Mouse (Mus musculus) cerebellum, adult 2 months (tissue): ENCODE results near the gene Tent4b. TPM values are rescaled to one million over a fixed set of nuclear protein-coding genes. Genes with fewer than 3 reads are reported as not detected.

Experiments used
- DNase-seq, 2 experiments: peaks; one replicate each; pipeline ENCODE4 v3.0.0; 2021
- H3K27ac ChIP-seq: fragments of 200-500 bp; 2 replicates; pipeline ENCODE4 v1.5.1; 2012; ENCODE audit warnings: low read length, control low read depth, inconsistent platforms; ENCODE audit not compliant: insufficient read depth
- H3K27me3 ChIP-seq: fragments of 200-500 bp; 2 replicates; pipeline ENCODE4 v1.6.1; 2012; ENCODE audit warnings: inconsistent platforms, mild to moderate bottlenecking, low read length, moderate library complexity; ENCODE audit not compliant: control insufficient read depth, insufficient read depth
- H3K4me1 ChIP-seq: fragments of 200-500 bp; 2 replicates; pipeline ENCODE4 v1.6.1; 2011; ENCODE audit warnings: low read length; ENCODE audit not compliant: control insufficient read depth, insufficient read depth
- H3K4me3 ChIP-seq: fragments of 200-500 bp; replicated peaks from 2 replicates; pipeline ENCODE3; 2011; ENCODE audit warnings: mild to moderate bottlenecking, low read depth, low read length, control low read depth; ENCODE audit not compliant: insufficient read depth
- CTCF ChIP-seq: fragments of 200-500 bp; IDR thresholded peaks from 2 replicates; pipeline ENCODE4 v1.5.1; 2011; ENCODE audit warnings: low read depth, mild to moderate bottlenecking, control low read depth, low read length, moderate library complexity, borderline replicate concordance; ENCODE audit not compliant: insufficient read depth
- POLR2A ChIP-seq: fragments of 200-500 bp; IDR thresholded peaks from 2 replicates; pipeline ENCODE4 v1.6.1; 2011; ENCODE audit warnings: low read length, control low read depth, borderline replicate concordance; ENCODE audit not compliant: insufficient read depth
- WGBS: fragments of 180-500 bp; shearing (Covaris S2); methylation state at CpG from one replicate; pipeline ENCODE4 v1.1.7; 2018; 5-methylcytosine and 5-hydroxymethylcytosine counted together
- polyA plus RNA-seq: library from polyadenylated mRNA; depleted of rRNA; stranded (reverse); fragments of >200 nt; gene quantifications from 2 replicates; pipeline ENCODE4 v1.2.3, GENCODE M21; 2012

Gene Tent4b
- polyA plus RNA-seq, 1 experiment = 27.8 TPM

- TF ChIP-seq POLR2A (no peak), CTCF (no peak)
- 77% methylated on average over 13 of the region's 13 CpGs for WGBS
- DNase-seq = no peak
- Histone ChIP-seq H3K4me3 (no peak overlapping the region), H3K27ac (no peak overlapping the region), H3K4me1 (no peaks in the 10 kb centered on the region), H3K27me3 (no peaks in the 10 kb centered on the region)
Observed at GRCm38 (mm10) chr8:88283243-88284115, 84.5 kb downstream of the Tent4b start.

- TF ChIP-seq CTCF = no peak
- TF ChIP-seq POLR2A = no peak
- DNase-seq = no peak
- Histone ChIP-seq H3K27me3 (no peaks in the 10 kb centered on the region), H3K4me3 (no peak overlapping the region), H3K4me1 (no peaks in the 10 kb centered on the region), H3K27ac (no peak overlapping the region)
- 63% methylated on average over 7 of the region's 7 CpGs for WGBS
Observed at GRCm38 (mm10) chr8:88284738-88285137, 85.7 kb downstream of the Tent4b start.

GRCm38 (mm10) chr8:88285469-88286356 lies 86.7 kb downstream of the Tent4b start:
- Histone ChIP-seq H3K4me3 (no peak overlapping the region), H3K4me1 (no peaks in the 10 kb centered on the region), H3K27me3 (no peaks in the 10 kb centered on the region), H3K27ac (no peak overlapping the region)
- peak; percentile 9; the same call in 1 of the 2 replicates for TF ChIP-seq CTCF
- no peak for TF ChIP-seq POLR2A
- WGBS = 88% methylated on average over 8 of the region's 8 CpGs
- no peak for DNase-seq

- Histone ChIP-seq H3K27ac (no peak overlapping the region), H3K27me3 (no peaks in the 10 kb centered on the region), H3K4me3 (no peak overlapping the region), H3K4me1 (no peaks in the 10 kb centered on the region)
- 79% methylated on average over 14 of the region's 14 CpGs for WGBS
- TF ChIP-seq POLR2A (no peak), CTCF (no peak)
- no peak for DNase-seq
Observed at GRCm38 (mm10) chr8:88286421-88286960, 87.5 kb downstream of the Tent4b start.

GRCm38 (mm10) chr8:88288622-88289242 lies 89.7 kb downstream of the Tent4b start:
- Histone ChIP-seq H3K27ac (no peak overlapping the region), H3K4me1 (no peaks in the 10 kb centered on the region), H3K27me3 (no peaks in the 10 kb centered on the region), H3K4me3 (no peak overlapping the region)
- 92% methylated on average over 12 of the region's 12 CpGs for WGBS
- TF ChIP-seq CTCF = no peak
- no peak for TF ChIP-seq POLR2A
- no peak for DNase-seq

- 94% methylated on average over 1 of the region's 1 CpGs for WGBS
- Histone ChIP-seq H3K27ac (no peak overlapping the region), H3K4me3 (no peak overlapping the region), H3K27me3 (no peaks in the 10 kb centered on the region), H3K4me1 (no peaks in the 10 kb centered on the region)
- DNase-seq = no peak
- TF ChIP-seq CTCF = no peak
- TF ChIP-seq POLR2A = no peak
Observed at GRCm38 (mm10) chr8:88289901-88290300, 90.9 kb downstream of the Tent4b start.

GRCm38 (mm10) chr8:88290326-88291304 lies 91.6 kb downstream of the Tent4b start:
- Histone ChIP-seq H3K27ac (no peak overlapping the region), H3K4me1 (no peaks in the 10 kb centered on the region), H3K4me3 (no peak overlapping the region), H3K27me3 (no peaks in the 10 kb centered on the region)
- TF ChIP-seq CTCF = no peak
- no peak for TF ChIP-seq POLR2A
- DNase-seq = no peak
- WGBS = 91% methylated on average over 13 of the region's 13 CpGs
